Mouse (Mus musculus) splenic B cell, adult 2 months (primary cell): ENCODE results near the gene Gm15262.
"Not testable (repeated sequence)": the region's sequence is repeated elsewhere in the genome, so short reads cannot be mapped to it uniquely, and the experiment has no call there.

Experiments
- DNase-seq: peaks from one replicate; pipeline ENCODE4 v3.0.0-alpha.2; 2011; ENCODE audit warnings: low read depth, low spot score
- H3K27me3 ChIP-seq: 2 replicates; pipeline ENCODE4 v1.6.1; 2012; ENCODE audit warnings: mild to moderate bottlenecking, low read length, moderate library complexity, mixed read lengths; ENCODE audit not compliant: control insufficient read depth, poor library complexity, insufficient read depth, severe bottlenecking
- H3K36me3 ChIP-seq: 2 replicates; pipeline ENCODE4 v1.6.1; 2012; ENCODE audit warnings: mild to moderate bottlenecking, low read length, moderate library complexity, mixed read lengths; ENCODE audit not compliant: control insufficient read depth, poor library complexity, insufficient read depth, severe bottlenecking

Gm15262 gene

GRCm38 (mm10) chrX:161287156-161287555 is at the start of gene Gm15262:
TSS of gene Gm15262 (plus strand) at chrX:161287456.
- H3K27me3 ChIP-seq, result not testable (repeated sequence)

GRCm38 (mm10) chrX:161308131-161308530 is 20.9 kb downstream of the Gm15262 start:
- DNase-seq, result no peak
- Histone ChIP-seq H3K36me3 (no peaks in the 10 kb centered on the region), H3K27me3 (no peaks in the 10 kb centered on the region)

More at GRCm38 (mm10) chrX:161287156-161287555, at the start of gene Gm15262:
- H3K36me3 ChIP-seq, DNase-seq: not testable (repeated sequence)

DNA sequence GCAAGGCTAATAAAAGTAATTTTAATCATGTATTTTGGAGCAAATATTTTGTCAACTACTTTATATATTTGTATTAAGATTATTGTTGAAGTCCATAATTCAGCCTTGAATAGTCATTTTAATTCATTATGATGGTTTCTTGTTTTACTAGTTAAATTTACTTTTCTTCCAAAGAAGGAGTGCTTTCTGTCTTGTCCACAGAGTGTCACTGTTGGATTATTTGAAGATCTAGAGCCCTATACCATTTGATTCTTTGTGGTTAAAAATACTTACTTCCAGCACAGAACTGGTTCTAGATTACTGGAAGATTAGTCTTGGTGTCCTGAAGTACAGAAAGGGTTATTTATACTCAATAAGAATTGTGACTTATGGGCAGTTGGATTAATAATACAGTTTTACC is 29.2 kb downstream of the Gm15262 start:
- DNase-seq, result no peak
- Histone ChIP-seq H3K27me3 (no peaks in the 10 kb centered on the region), H3K36me3 (no peaks in the 10 kb centered on the region)

DNA sequence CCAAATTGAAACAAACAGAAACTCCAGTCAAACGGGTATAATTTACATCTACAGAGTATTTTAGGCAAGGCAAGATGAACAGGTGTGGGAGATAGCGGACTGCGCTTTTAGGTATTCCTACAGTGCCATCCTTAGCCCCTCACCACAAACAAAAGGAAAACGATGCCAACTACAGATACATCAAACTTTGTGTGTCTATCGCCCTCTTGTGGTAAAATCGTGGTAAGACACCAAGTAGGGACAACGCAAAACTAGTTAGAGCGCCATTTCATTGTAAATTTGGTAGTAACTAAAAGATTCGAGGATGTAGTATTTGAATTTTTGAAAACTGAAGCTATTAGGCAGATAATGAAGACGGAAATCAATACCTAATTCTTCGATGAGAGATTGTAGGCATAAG is 83.7 kb downstream of the Gm15262 start:
- Histone ChIP-seq H3K27me3 (no peaks in the 10 kb centered on the region), H3K36me3 (no peaks in the 10 kb centered on the region)
- peak; percentile 0 for DNase-seq

DNA sequence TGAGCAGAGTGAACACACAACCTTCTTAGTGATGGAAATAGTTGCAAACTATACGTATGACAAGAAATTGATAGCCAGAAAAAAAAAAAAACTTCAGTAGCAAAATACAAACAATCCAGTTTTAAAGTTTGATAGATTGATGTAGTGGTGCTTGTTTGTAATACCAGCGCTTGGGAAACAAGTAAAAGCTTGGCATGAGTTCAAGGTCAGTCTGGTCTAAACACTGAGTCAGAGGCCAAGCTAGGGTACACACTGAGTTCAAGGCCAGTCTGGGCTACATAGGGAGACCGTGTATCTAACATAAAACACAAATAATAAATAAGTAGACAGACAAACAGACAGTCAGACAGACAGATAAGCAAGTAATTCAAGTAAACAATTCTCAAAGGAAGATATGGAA is 84.2 kb downstream of the Gm15262 start:
- no peak for DNase-seq
- no peaks in the 10 kb centered on the region for H3K36me3 ChIP-seq
- H3K27me3 ChIP-seq, result no peaks in the 10 kb centered on the region

GRCm38 (mm10) chrX:161375568-161375967 is 88.3 kb downstream of the Gm15262 start:
- H3K36me3 ChIP-seq, result no peaks in the 10 kb centered on the region
- no peaks in the 10 kb centered on the region for H3K27me3 ChIP-seq
- DNase-seq, result no peak

- H3K27me3 ChIP-seq, result no peaks in the 10 kb centered on the region
- peak; percentile 29 for DNase-seq
- no peaks in the 10 kb centered on the region for H3K36me3 ChIP-seq
These were observed 98.5 kb downstream of the Gm15262 start for GRCm38 (mm10) chrX:161385791-161386190.

GRCm38 (mm10) chrX:161387942-161388341 is 100.7 kb downstream of the Gm15262 start:
- DNase-seq, result no peak
- Histone ChIP-seq H3K36me3 (no peaks in the 10 kb centered on the region), H3K27me3 (no peaks in the 10 kb centered on the region)

DNA sequence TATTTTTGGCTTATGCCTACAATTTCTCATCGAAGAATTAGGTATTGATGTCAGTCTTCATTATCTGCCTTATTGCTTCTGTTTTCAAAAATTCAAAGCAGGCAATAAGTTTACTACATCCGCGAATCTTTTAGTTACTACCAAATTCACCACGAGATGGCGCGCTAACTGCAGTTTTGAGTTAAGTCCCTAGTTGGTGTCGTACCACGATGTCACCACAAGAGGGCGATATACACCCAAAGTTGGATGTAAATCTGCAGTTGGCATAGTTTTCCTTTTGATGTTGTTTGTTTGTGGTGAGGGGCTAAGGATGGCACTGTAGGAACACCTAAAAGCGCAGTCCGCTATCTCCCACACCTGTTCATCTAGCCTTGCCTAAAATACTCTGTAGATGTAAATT is 111.9 kb downstream of the Gm15262 start:
- peak; percentile 85 for DNase-seq
- no peaks in the 10 kb centered on the region for H3K27me3 ChIP-seq
- H3K36me3 ChIP-seq, result no peaks in the 10 kb centered on the region

DNA sequence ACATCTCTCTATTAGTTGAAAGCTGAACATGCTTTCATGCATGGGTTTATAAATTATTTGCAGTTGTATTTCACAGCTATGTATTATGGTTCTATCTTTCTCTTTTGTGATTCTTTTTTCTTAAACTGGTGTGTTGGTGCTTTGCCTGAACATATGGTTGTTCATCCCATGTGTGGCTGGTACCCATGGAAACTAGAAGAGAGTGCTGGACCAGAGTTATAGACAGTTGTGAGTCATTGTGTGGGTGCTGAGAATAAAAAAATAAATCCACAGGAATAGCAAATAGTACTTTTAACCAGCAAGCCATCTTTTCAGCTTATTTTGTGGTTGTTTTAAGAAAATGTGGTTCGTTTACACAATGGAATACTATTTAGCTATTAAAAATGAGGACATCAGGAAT is 123.9 kb downstream of the Gm15262 start:
- H3K27me3 ChIP-seq, result no peaks in the 10 kb centered on the region
- H3K36me3 ChIP-seq, result no peaks in the 10 kb centered on the region
- no peak for DNase-seq
